Mouse (Mus musculus) spleen, adult 2 months (tissue): ENCODE results near the gene Tnrc6b. TPM values are rescaled to one million over a fixed set of nuclear protein-coding genes. Genes with fewer than 3 reads are reported as not detected.
"Not testable (repeated sequence)": the region's sequence is repeated elsewhere in the genome, so short reads cannot be mapped to it uniquely, and the experiment has no call there.

Experiments
- DNase-seq, 2 experiments: peaks; one replicate each; pipeline versions ENCODE4 v3.0.0 to v3.0.0-alpha.2; 2012 to 2021; ENCODE audit warnings: low spot score in 2 of 2, low read depth in 1 of 2
- H3K27ac ChIP-seq: fragments of 200-500 bp; 2 replicates; pipeline ENCODE4 v1.5.1; 2012; ENCODE audit warnings: low read length, inconsistent platforms; ENCODE audit not compliant: insufficient read depth
- H3K27me3 ChIP-seq: fragments of 200-500 bp; 2 replicates; pipeline ENCODE4 v1.6.1; 2012; ENCODE audit warnings: mild to moderate bottlenecking, moderate library complexity, low read length, inconsistent platforms; ENCODE audit not compliant: control insufficient read depth, insufficient read depth
- H3K36me3 ChIP-seq: fragments of 200-500 bp; 2 replicates; pipeline ENCODE4 v1.6.1; 2012; ENCODE audit warnings: mild to moderate bottlenecking, low read length, inconsistent platforms; ENCODE audit not compliant: control insufficient read depth, insufficient read depth
- H3K4me1 ChIP-seq: fragments of 200-500 bp; 2 replicates; pipeline ENCODE4 v1.6.1; 2011; ENCODE audit warnings: inconsistent platforms; ENCODE audit not compliant: control insufficient read depth, insufficient read depth, insufficient read length
- H3K4me3 ChIP-seq: fragments of 200-500 bp; 2 replicates; pipeline ENCODE4 v1.5.1; 2011; ENCODE audit warnings: mild to moderate bottlenecking, inconsistent platforms; ENCODE audit not compliant: insufficient read depth, insufficient read length; ENCODE audit errors: extremely low read depth
- CTCF ChIP-seq: fragments of 200-500 bp; IDR thresholded peaks from 2 replicates; pipeline ENCODE4 v1.5.1; 2011; ENCODE audit warnings: mild to moderate bottlenecking, inconsistent platforms; ENCODE audit not compliant: insufficient read depth, insufficient read length, insufficient replicate concordance; ENCODE audit errors: extremely low read depth
- POLR2A ChIP-seq: fragments of 200-500 bp; IDR thresholded peaks from 2 replicates; pipeline ENCODE4 v1.6.1; 2011; ENCODE audit warnings: low read depth, low read length, inconsistent platforms
- WGBS: fragments of 180-500 bp; shearing (Covaris S2); methylation state at CpG from one replicate; pipeline ENCODE4 v1.1.7; 2018; 5-methylcytosine and 5-hydroxymethylcytosine counted together
- polyA plus RNA-seq: library from polyadenylated mRNA; depleted of rRNA; stranded (reverse); fragments of >200 nt; gene quantifications from 2 replicates; pipeline ENCODE4 v1.2.3, GENCODE M21; 2012

Gene Tnrc6b
- polyA plus RNA-seq, 1 experiment = 22.3 TPM

DNA sequence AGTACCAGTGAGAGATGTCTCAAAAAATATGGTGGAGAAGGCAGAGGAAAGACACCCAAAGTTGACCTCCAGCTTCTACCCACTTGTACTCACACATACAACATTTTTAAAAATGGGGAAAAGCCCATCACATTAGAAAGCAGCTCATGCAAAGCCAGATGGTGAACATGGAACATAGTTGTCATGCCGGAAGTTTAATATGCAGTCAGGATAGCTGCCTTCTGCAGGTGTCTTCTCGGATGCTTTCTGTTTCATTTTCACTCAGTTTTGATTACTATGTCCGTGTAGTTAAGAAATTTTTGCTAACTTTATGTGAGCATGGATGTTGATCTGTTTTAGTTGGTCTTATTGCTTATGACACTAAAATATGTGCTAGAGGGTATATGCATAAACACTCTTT, 24.2 kb downstream of the Tnrc6b start:
- H3K36me3 ChIP-seq = no peaks in the 10 kb centered on the region
- DNase-seq = no peak
- peaks cover 8% of the 10 kb centered on the region; the same call in 1 of the 2 replicates for H3K4me1 ChIP-seq
- WGBS = 38% methylated on average over 3 of the region's 3 CpGs
- no peak overlapping the region for H3K4me3 ChIP-seq
- peak overlapping the region; percentile 60 for H3K27ac ChIP-seq
- TF ChIP-seq POLR2A = no peak
- no peak for TF ChIP-seq CTCF
- H3K27me3 ChIP-seq = no peaks in the 10 kb centered on the region

DNA sequence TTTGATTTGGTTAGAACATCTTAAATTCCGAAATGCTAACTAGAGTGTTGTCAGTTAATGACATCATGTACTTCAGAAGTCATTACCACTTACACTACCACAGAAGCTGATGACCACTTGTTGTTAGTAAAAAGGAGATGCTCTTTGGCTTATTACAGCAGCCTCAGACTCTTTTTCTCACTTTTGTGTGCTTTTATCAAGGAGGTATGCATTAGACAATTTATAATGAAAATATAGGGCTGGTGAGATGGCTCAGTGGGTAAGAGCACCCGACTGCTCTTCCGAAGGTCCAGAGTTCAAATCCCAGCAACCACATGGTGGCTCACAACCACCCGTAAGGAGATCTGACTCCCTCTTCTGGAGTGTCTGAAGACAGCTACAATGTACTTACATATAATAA, 24.6 kb downstream of the Tnrc6b start:
- DNase-seq, H3K4me1 ChIP-seq, H3K4me3 ChIP-seq, H3K27ac ChIP-seq, H3K36me3 ChIP-seq, H3K27me3 ChIP-seq: not testable (repeated sequence)
- 93% methylated on average over 4 of the region's 4 CpGs for WGBS

DNA sequence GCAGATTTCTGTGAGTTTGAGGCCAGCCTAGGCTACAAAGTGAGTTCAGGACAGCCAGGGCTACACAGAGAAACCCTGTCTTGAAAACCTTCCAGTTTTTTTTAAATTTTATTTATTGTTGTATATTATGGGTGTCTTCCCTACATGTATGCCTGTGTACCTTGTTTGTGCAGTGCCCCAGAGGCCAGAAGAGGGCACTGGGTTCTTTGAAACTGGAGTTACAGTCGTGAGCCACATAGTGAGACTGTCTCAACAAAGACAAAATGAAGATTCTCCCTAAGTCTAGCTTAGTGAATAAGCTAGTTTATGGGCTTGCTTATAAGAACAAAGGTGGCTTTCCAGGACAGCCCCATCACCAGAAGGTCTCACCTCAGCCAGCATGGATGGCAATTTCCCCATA, 25.4 kb downstream of the Tnrc6b start:
- no peak overlapping the region for H3K27ac ChIP-seq
- H3K36me3 ChIP-seq = no peaks in the 10 kb centered on the region
- no peak overlapping the region for H3K4me3 ChIP-seq
- TF ChIP-seq CTCF = peak; percentile 10; the same call in 1 of the 2 replicates
- no peak for TF ChIP-seq POLR2A
- peak in 1 of 2 experiments; percentile 9 for DNase-seq
- no peaks in the 10 kb centered on the region for H3K27me3 ChIP-seq
- 53% methylated on average over 1 of the region's 1 CpGs for WGBS
- H3K4me1 ChIP-seq = peaks cover 8% of the 10 kb centered on the region; the same call in 1 of the 2 replicates

DNA sequence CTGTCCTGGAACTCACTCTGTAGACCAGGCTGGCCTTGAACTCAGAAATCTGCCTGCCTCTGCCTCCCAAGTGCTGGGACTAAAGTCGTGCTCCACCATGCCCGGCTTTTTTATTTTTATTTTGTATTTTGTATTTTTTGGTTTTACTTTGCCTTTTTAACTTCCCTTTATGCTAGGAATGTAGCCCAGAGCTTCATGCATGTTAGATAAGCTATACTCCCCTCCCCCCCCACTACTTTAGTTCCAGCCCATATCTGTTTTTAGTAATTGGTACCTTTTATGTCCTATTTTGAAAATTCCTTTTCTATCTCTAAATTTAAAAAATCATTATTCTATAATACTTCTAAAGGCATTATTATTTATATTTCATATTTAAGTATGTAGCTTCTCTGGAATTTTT, 27.1 kb downstream of the Tnrc6b start:
- Histone ChIP-seq H3K4me3 (no peak overlapping the region), H3K27me3 (no peaks in the 10 kb centered on the region), H3K27ac (no peak overlapping the region), H3K4me1 (peaks cover 13% of the 10 kb centered on the region), H3K36me3 (no peaks in the 10 kb centered on the region)
- WGBS = 71% methylated on average over 2 of the region's 2 CpGs
- DNase-seq = no peak
- TF ChIP-seq CTCF (no peak), POLR2A (no peak)

GRCm38 (mm10) chr15:80739972-80740371, 28.9 kb downstream of the Tnrc6b start:
- H3K4me1 ChIP-seq = peaks cover 13% of the 10 kb centered on the region

DNA sequence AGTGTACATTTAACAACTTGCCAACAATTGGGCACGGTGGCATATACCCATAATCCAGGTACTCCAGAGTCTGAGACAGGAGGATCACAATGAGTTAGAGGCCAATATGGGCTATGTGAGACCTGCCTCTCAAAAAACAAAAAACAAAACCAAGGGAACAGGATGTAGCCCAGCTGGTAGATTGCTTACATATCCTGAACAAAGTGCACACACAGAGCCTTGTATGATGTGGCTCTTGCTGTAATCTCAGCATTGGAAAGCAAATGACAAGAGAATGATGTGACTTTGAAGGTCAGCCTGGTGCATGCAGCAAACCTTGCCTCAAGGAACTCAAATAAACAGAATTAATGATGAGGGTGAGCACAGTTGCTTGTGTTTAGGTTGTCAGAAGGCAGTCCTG, 30.7 kb downstream of the Tnrc6b start:
- 80% methylated on average over 1 of the region's 1 CpGs for WGBS
- Histone ChIP-seq H3K4me1 (peaks cover 11% of the 10 kb centered on the region), H3K27me3 (no peaks in the 10 kb centered on the region), H3K4me3 (no peak overlapping the region), H3K27ac (no peak overlapping the region), H3K36me3 (no peaks in the 10 kb centered on the region)
- TF ChIP-seq CTCF (no peak), POLR2A (no peak)
- DNase-seq = no peak

More at GRCm38 (mm10) chr15:80739972-80740371, 28.9 kb downstream of the Tnrc6b start:
- DNase-seq = no peak
- H3K27me3 ChIP-seq = no peaks in the 10 kb centered on the region
- H3K36me3 ChIP-seq = no peaks in the 10 kb centered on the region
- no peak for TF ChIP-seq CTCF
- TF ChIP-seq POLR2A = no peak
- no peak overlapping the region for H3K27ac ChIP-seq
- 92% methylated on average over 1 of the region's 1 CpGs for WGBS
- H3K4me3 ChIP-seq = no peak overlapping the region

GRCm38 (mm10) chr15:80742991-80743474, 31.9 kb downstream of the Tnrc6b start:
- no peak for DNase-seq
- WGBS = 58% methylated on average over 3 of the region's 3 CpGs
- H3K27me3 ChIP-seq = no peaks in the 10 kb centered on the region
- no peak overlapping the region for H3K4me3 ChIP-seq
- TF ChIP-seq POLR2A (no peak), CTCF (no peak)
- no peak overlapping the region; the same call in 1 of the 2 replicates for H3K27ac ChIP-seq
- H3K4me1 ChIP-seq = peaks cover 11% of the 10 kb centered on the region
- no peaks in the 10 kb centered on the region for H3K36me3 ChIP-seq
